Mouse (Mus musculus): ENCODE data around the gene Gm49368. TPM values are rescaled to one million over a fixed set of nuclear protein-coding genes. Genes with fewer than 3 reads are reported as not detected.

Gm49368 gene
- polyA plus RNA-seq, 1 experiment from 2014 or later, result not detected

- H3K9ac ChIP-seq (ENCODE audit: low read length), result no peak overlapping the region
- ATAC-seq (replicated peaks; ENCODE audit: extremely low read depth, insufficient read depth, low FRiP score), result no peak
- H3K4me2 ChIP-seq (ENCODE audit: low read depth, low read length), result no peak overlapping the region
- no peaks in the 10 kb centered on the region for H3K9me3 ChIP-seq (replicated peaks; ENCODE audit: control insufficient read depth, low read length)
- H3K27me3 ChIP-seq (ENCODE audit: control insufficient read depth, insufficient read depth, low read length), result no peaks in the 10 kb centered on the region; the same call in 1 of the 2 replicates
- H3K27ac ChIP-seq (ENCODE audit: low read length), result no peak overlapping the region
- H3K4me3 ChIP-seq (ENCODE audit: low read length), result no peak overlapping the region
- no peaks in the 10 kb centered on the region for H3K4me1 ChIP-seq (ENCODE audit: control insufficient read depth, insufficient read depth, low read length)
- H3K36me3 ChIP-seq (ENCODE audit: control insufficient read depth, insufficient read depth), result no peaks in the 10 kb centered on the region
- 88% methylated on average over 7 of the region's 7 CpGs for WGBS
Measured at GRCm38 (mm10) chr7:128107462-128107861, 45.0 kb downstream of the Gm49368 start.

DNA sequence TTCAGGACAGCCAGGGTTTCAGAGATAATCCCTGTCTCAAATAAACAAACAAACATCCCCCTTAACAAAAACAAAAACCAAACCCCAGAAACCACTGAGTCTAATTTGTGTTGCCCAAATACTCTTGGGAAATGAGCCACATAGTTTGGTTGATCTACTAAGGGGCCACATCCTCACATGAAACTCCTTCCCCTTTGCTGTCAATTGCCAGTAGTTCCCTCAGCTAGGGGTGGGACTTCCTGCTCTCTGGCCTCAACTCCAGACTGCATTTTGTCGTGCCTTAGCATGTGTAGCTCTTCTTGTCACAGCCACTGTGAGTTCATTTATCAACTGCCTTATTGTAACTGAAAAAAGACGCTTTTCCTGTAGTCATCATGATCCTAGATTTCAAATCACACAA, 47.8 kb downstream of the Gm49368 start:
- Histone ChIP-seq H3K4me3 (ENCODE audit: low read length) (no peak overlapping the region), H3K4me1 (ENCODE audit: control insufficient read depth, insufficient read depth, low read length) (no peaks in the 10 kb centered on the region), H3K27ac (ENCODE audit: low read length) (no peak overlapping the region), H3K4me2 (ENCODE audit: low read depth, low read length) (no peak overlapping the region), H3K27me3 (ENCODE audit: control insufficient read depth, insufficient read depth, low read length) (no peaks in the 10 kb centered on the region; the same call in 1 of the 2 replicates), H3K9me3 (replicated peaks; ENCODE audit: control insufficient read depth, low read length) (no peaks in the 10 kb centered on the region), H3K9ac (ENCODE audit: low read length) (no peak overlapping the region), H3K36me3 (ENCODE audit: control insufficient read depth, insufficient read depth) (no peaks in the 10 kb centered on the region)
- WGBS, result 59% methylated on average over 2 of the region's 2 CpGs
- no peak for ATAC-seq (replicated peaks; ENCODE audit: extremely low read depth, insufficient read depth, low FRiP score)

- 86% methylated on average over 11 of the region's 11 CpGs for WGBS
- no peaks in the 10 kb centered on the region; the same call in 1 of the 2 replicates for H3K27me3 ChIP-seq (ENCODE audit: control insufficient read depth, insufficient read depth, low read length)
- H3K4me1 ChIP-seq (ENCODE audit: control insufficient read depth, insufficient read depth, low read length), result no peaks in the 10 kb centered on the region
- no peak overlapping the region for H3K9ac ChIP-seq (ENCODE audit: low read length)
- ATAC-seq (replicated peaks; ENCODE audit: extremely low read depth, insufficient read depth, low FRiP score), result no peak
- no peak overlapping the region for H3K4me3 ChIP-seq (ENCODE audit: low read length)
- no peaks in the 10 kb centered on the region for H3K9me3 ChIP-seq (replicated peaks; ENCODE audit: control insufficient read depth, low read length)
- no peak overlapping the region for H3K4me2 ChIP-seq (ENCODE audit: low read depth, low read length)
- no peaks in the 10 kb centered on the region for H3K36me3 ChIP-seq (ENCODE audit: control insufficient read depth, insufficient read depth)
- no peak overlapping the region for H3K27ac ChIP-seq (ENCODE audit: low read length)
Measured at GRCm38 (mm10) chr7:128112131-128112530, 49.6 kb downstream of the Gm49368 start.

DNA sequence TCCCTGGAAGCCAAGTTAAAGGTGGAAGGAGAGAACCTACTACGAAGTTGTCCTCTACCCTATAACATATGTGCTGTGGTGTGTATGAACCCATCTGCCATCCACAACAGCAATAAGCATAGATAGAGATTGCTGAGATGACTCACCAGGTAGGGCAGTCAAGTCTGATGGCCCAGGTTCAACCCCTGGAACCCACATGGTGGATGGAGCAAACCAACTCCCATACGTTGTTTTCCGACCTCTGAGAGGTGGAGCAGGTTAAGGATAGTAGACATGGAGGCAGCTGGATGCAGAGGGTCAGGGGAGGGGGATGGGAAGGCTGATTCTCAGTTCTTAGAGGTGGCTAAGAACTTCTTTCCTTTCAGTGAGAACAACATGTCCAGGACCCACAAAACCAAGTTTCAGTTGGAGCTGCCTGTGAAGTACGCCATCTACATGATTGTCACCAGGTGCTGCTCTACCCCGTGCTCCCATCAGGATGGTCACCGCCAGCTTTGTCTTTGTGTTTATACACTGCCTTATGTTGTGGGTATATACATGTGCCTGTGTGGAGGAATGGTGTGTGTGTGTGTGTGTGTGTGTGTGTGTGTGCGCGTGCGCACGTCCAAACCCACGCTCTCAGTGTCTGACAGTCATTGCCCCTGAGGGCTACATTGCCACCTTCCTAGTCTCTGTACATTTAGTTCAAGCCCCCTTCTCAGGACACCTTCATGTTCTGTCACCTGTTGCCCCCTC, 52.1 kb downstream of the Gm49368 start:
- no peak; the same call in 1 of the 2 replicates for ATAC-seq (replicated peaks; ENCODE audit: extremely low read depth, insufficient read depth, low FRiP score)
- Histone ChIP-seq H3K27me3 (ENCODE audit: control insufficient read depth, insufficient read depth, low read length) (no peaks in the 10 kb centered on the region; the same call in 1 of the 2 replicates), H3K4me3 (ENCODE audit: low read length) (no peak overlapping the region), H3K4me1 (ENCODE audit: control insufficient read depth, insufficient read depth, low read length) (no peaks in the 10 kb centered on the region), H3K4me2 (ENCODE audit: low read depth, low read length) (no peak overlapping the region), H3K9ac (ENCODE audit: low read length) (no peak overlapping the region), H3K9me3 (replicated peaks; ENCODE audit: control insufficient read depth, low read length) (no peaks in the 10 kb centered on the region), H3K27ac (ENCODE audit: low read length) (no peak overlapping the region), H3K36me3 (ENCODE audit: control insufficient read depth, insufficient read depth) (no peaks in the 10 kb centered on the region)
- 90% methylated on average over 11 of the region's 11 CpGs for WGBS

DNA sequence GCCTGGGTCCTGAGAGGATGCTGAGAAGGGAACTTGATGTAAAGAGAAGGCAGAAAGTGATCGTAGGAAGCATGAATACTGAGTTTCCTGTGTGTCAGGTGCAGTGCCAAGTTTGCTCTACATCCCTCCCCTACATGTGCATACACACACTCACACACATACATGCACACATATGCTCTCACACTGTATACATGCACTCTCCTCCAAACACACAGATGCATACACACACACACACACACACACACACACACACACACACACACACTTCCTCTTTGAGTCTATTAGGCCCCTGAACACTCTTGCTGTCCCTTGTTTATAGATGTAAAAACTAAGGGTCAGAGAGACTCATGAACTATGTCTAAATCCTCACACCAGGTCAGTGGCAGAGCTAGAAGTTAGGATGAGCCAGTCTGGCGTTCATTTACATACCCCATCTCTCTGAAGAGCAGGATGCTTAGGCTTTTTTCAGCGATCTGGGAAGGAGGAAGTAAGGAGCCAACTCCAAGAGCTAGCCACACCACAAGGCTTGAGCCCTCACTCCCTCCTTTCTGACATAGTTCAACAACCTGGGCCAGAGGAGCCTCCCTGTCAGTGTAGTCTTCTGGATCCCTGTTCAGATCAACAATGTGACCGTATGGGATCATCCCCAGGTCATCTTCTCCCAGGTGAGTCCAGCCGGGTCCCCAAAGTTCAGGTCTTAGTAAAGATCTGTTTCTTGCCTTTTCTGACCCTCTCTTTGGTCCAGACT, 52.9 kb downstream of the Gm49368 start:
- no peak overlapping the region for H3K27ac ChIP-seq (ENCODE audit: low read length)
- H3K9ac ChIP-seq (ENCODE audit: low read length), result no peak overlapping the region
- 66% methylated on average over 5 of the region's 5 CpGs for WGBS
- H3K4me2 ChIP-seq (ENCODE audit: low read depth, low read length), result no peak overlapping the region
- no peak for ATAC-seq (replicated peaks; ENCODE audit: extremely low read depth, insufficient read depth, low FRiP score)
- H3K36me3 ChIP-seq (ENCODE audit: control insufficient read depth, insufficient read depth), result no peaks in the 10 kb centered on the region
- no peaks in the 10 kb centered on the region for H3K9me3 ChIP-seq (replicated peaks; ENCODE audit: control insufficient read depth, low read length)
- no peaks in the 10 kb centered on the region for H3K4me1 ChIP-seq (ENCODE audit: control insufficient read depth, insufficient read depth, low read length)
- H3K4me3 ChIP-seq (ENCODE audit: low read length), result no peak overlapping the region
- no peaks in the 10 kb centered on the region; the same call in 1 of the 2 replicates for H3K27me3 ChIP-seq (ENCODE audit: control insufficient read depth, insufficient read depth, low read length)

GRCm38 (mm10) chr7:128116396-128116795, 53.9 kb downstream of the Gm49368 start:
- Histone ChIP-seq H3K36me3 (ENCODE audit: control insufficient read depth, insufficient read depth) (no peaks in the 10 kb centered on the region), H3K4me2 (ENCODE audit: low read depth, low read length) (no peak overlapping the region), H3K9me3 (replicated peaks; ENCODE audit: control insufficient read depth, low read length) (no peaks in the 10 kb centered on the region), H3K27ac (ENCODE audit: low read length) (no peak overlapping the region), H3K9ac (ENCODE audit: low read length) (no peak overlapping the region), H3K27me3 (ENCODE audit: control insufficient read depth, insufficient read depth, low read length) (no peaks in the 10 kb centered on the region), H3K4me3 (ENCODE audit: low read length) (no peak overlapping the region), H3K4me1 (ENCODE audit: control insufficient read depth, insufficient read depth, low read length) (no peaks in the 10 kb centered on the region)
- no peak for ATAC-seq (replicated peaks; ENCODE audit: extremely low read depth, insufficient read depth, low FRiP score)
- WGBS, result 90% methylated on average over 5 of the region's 5 CpGs

DNA sequence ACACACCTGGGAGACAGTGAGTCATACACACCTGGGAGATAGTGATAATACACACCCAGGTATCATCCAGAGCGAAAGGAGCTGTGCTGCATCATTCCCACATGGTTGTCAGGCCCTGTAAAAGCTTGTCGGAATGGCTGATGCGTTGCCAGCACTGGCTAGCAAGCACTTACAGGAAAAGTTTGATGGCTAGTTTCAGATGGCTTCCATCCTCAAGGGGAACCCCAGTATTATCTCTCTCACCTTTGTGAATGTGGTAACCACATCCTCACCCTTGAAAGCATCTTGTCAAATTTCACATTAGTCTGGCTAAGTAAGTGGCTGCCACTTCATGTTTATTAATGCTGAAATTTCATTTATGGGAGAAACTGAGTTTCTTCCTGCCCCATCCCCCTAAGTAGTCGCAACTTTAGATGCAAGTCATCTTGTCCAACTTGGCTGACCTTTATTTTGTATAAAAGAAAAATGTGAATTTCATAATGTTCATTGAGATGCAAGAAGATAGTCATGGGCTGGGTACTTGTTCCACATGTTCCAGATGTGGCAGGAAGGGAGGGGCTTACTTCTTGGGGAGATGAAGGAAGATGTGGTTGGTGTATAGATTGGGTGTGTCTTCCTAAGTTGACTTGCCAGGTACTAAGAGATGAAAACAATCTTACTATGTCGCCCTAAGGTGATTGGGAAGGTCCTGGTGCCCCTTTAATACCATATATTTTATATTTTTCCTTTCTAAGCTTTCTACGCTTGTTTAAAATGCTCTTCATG, 57.4 kb downstream of the Gm49368 start:
- Histone ChIP-seq H3K4me3 (ENCODE audit: low read length) (no peak overlapping the region), H3K27me3 (ENCODE audit: control insufficient read depth, insufficient read depth, low read length) (no peaks in the 10 kb centered on the region), H3K4me2 (ENCODE audit: low read depth, low read length) (no peak overlapping the region), H3K4me1 (ENCODE audit: control insufficient read depth, insufficient read depth, low read length) (no peaks in the 10 kb centered on the region), H3K27ac (ENCODE audit: low read length) (no peak overlapping the region), H3K9me3 (replicated peaks; ENCODE audit: control insufficient read depth, low read length) (no peaks in the 10 kb centered on the region), H3K36me3 (ENCODE audit: control insufficient read depth, insufficient read depth) (no peaks in the 10 kb centered on the region), H3K9ac (ENCODE audit: low read length) (no peak overlapping the region)
- no peak for ATAC-seq (replicated peaks; ENCODE audit: extremely low read depth, insufficient read depth, low FRiP score)
- WGBS, result 78% methylated on average over 6 of the region's 6 CpGs

- Histone ChIP-seq H3K4me3 (ENCODE audit: low read length) (no peak within 1 kb of the TSS), H3K4me1 (ENCODE audit: control insufficient read depth, insufficient read depth, low read length) (peaks cover 9% of the 10 kb centered on the region), H3K27me3 (ENCODE audit: control insufficient read depth, insufficient read depth, low read length) (no peaks in the 10 kb centered on the region), H3K9me3 (replicated peaks; ENCODE audit: control insufficient read depth, low read length) (no peaks in the 10 kb centered on the region), H3K36me3 (ENCODE audit: control insufficient read depth, insufficient read depth) (no peaks in the 10 kb centered on the region), H3K4me2 (ENCODE audit: low read depth, low read length) (no peak within 1 kb of the TSS), H3K27ac (ENCODE audit: low read length) (no peak within 1 kb of the TSS), H3K9ac (ENCODE audit: low read length) (no peak within 1 kb of the TSS)
- WGBS, result 57% methylated on average over 8 of the region's 8 CpGs
- ATAC-seq (replicated peaks; ENCODE audit: extremely low read depth, insufficient read depth, low FRiP score), result no peak
Measured at GRCm38 (mm10) chr7:128128741-128129720, 66.5 kb downstream of the Gm49368 start, which contains the start of gene Itgax. Gene Itgax, plus strand, starts transcription at chr7:128129547.

All from heart, embryonic 16.5 days (tissue).